Mouse (Mus musculus): ENCODE results near the gene Rps6ka3. TPM values are rescaled to one million over a fixed set of nuclear protein-coding genes. Genes with fewer than 3 reads are reported as not detected.

Gene Rps6ka3
- polyA plus RNA-seq, 1 experiment, result 19.2 TPM

DNA sequence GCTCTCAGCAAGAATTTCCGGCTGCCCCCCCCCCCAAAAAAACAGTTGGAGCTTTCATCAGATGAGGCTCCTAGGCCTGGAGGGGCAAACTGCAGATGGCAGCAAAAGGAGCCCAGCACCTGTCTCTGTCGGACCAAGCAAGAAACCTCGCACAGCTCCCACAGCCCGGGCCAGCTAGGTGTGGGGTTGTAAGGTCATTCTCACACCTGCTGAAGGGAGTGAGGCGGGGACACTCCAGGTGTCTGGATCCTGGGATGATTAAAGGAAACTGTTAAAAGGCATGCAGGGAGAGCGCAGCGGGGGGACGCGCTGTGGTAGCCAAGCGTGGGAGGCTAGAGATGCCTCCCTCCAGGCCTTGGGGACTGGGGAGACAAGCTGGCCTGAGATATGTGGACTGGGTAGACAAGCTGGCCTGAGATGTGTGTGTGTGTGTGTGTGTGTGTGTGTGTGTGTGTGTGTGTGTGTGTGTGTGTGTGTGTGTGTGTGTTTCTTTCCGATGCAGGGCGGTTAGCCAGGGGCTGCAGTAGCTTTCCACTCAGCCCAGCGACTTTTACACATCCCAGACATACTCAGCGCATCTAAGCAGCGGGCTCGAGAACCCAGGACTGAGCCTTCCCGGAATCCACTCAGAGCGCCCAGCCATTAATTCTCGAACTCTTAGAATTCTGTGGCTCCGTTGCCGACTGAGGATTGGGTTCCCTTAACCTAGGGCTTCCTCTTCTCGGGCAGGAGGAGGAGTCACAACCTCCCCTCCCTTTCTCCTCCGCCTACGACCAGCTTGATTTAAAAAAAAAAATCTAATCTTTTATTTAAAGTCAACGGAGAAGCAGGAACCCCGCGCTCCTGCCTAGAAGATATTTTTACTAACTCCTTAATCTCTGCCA lies 44.1 kb downstream of the Rps6ka3 start:
- DNase-seq, result peak; percentile 38
- Histone ChIP-seq H3K4me3 (replicated peaks; ENCODE audit: extremely low read depth, low read depth, low read length) (peak overlapping the region; percentile 76), H3K4me1 (ENCODE audit: control insufficient read depth, insufficient read depth, low read length) (peaks cover 4% of the 10 kb centered on the region; the same call in 1 of the 2 replicates)
- TF ChIP-seq POLR2A (IDR thresholded peaks at IDR 0.05; ENCODE audit: borderline replicate concordance, extremely low read depth, low read depth, low read length) (no peak), CTCF (IDR thresholded peaks at IDR 0.05; ENCODE audit: insufficient read depth, low read length) (no peak)
- WGBS, result 29% methylated on average over 27 of the region's 27 CpGs

DNA sequence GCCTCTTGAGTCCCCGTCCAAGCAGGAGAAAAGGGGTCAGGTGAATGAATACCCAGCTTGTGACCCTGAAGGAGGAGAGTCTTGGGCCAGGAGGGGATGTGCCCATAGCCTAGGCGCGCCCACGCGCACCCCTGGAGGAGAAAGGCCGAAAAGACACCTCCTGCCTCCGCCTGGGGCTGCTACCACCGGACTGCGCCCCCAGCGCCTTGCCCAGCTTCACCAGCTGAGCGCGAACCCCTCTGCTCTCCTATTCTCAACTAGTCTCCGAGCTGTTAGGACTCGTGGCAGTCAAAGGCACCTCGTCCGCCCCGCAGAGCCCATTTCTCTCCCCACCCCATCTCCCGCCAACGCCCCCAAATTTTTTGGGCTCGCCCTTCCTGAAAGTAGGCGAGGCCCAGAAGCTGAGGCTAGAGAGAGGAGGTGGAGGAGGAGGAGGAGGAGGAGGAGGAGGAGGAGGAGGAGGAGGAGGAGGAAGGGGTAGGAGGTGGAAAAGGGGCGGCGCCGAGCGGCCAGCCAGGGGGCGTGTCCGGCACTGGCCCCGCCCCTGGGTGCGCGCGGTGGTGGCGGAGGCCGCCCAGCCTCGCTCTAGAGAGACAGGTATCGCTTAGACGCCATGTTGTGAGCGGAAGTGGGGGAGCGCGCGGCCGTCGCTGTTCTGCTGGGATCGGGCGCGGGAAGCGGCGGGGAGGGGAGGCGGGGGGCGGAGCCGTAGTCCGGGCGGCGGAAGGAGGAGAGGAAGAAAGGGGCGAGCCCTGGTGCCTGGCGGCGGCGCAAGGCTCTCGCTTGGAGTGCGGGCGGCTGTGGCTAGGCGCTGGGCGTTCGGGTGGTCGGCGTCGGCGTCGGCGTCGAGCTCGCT lies 45.2 kb downstream of the Rps6ka3 start:
- peak; percentile 81 for DNase-seq
- WGBS, result 25% methylated on average over 64 of the region's 71 CpGs
- TF ChIP-seq POLR2A (IDR thresholded peaks at IDR 0.05; ENCODE audit: borderline replicate concordance, extremely low read depth, low read depth, low read length) (peak; percentile 57; the same call in 1 of the 2 replicates), CTCF (IDR thresholded peaks at IDR 0.05; ENCODE audit: insufficient read depth, low read length) (no peak)
- peak overlapping the region; percentile 83 for H3K4me3 ChIP-seq (replicated peaks; ENCODE audit: extremely low read depth, low read depth, low read length)
- peaks cover 4% of the 10 kb centered on the region; the same call in 1 of the 2 replicates for H3K4me1 ChIP-seq (ENCODE audit: control insufficient read depth, insufficient read depth, low read length)

DNA sequence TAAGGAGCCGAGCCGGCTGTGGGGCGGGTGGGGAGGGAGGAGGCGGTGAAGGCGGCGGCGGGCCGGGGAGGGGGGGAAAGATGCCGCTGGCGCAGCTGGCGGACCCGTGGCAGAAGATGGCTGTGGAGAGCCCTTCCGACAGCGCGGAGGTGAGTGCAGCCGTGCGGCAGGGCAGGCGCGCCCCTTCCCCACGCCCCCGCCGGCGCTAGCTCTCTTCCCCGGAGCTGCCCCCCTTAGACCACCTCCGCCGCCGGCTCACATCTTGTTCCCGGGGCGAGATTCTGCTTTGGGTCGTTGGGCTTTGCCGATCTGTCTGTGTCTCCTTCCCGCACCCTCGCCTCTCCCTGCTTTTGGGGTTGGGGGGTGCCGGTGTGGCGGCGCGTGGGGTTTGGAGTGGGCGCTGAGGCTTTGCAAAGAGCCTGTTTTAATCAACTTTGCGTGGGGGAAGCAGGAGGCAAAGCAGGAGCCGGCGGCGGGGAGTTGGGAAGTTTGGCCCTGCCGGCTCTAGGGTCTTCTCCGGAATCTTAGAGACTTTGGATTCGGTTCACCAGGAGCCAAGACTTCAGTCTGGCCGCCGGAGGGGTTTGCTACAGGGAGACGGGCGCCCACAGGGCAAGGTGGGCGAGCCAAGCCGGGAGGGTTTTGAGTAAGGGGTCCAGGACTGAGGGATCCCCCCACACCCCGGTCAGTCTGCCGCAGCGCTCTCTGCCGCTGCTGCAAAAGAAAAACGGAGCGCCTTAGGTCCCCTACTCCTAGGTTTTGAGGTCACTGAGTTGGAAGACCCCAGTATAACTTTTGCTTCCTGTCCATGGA lies 46.1 kb downstream of the Rps6ka3 start:
- peak overlapping the region; percentile 83 for H3K4me3 ChIP-seq (replicated peaks; ENCODE audit: extremely low read depth, low read depth, low read length)
- TF ChIP-seq CTCF (IDR thresholded peaks at IDR 0.05; ENCODE audit: insufficient read depth, low read length) (no peak), POLR2A (IDR thresholded peaks at IDR 0.05; ENCODE audit: borderline replicate concordance, extremely low read depth, low read depth, low read length) (no peak)
- DNase-seq, result peak; percentile 33
- peaks cover 4% of the 10 kb centered on the region; the same call in 1 of the 2 replicates for H3K4me1 ChIP-seq (ENCODE audit: control insufficient read depth, insufficient read depth, low read length)
- 22% methylated on average over 52 of the region's 57 CpGs for WGBS

DNA sequence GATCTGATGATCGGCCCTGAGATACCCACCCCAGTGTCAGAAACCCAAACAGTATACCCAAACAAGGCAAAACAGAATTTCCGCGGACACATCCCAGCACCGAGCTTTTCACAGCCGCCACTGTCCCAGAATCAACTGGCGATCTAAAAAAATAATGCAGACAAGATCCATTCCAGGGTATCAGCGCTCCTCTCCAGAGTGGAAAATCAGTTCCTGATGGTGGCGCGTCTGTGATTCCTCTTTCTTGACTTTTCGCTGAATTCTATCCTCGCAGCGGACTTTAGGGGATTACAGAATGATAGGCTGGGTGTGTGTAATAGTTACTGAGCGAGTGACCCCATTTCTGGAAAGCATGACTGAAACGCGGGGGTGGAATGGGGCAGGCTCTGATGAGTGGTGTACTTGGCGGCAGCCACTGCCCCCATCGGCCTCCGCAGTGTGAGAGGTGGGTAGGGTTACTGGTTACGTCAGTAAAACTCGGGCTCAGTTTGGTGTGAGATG lies 46.9 kb downstream of the Rps6ka3 start:
- H3K4me1 ChIP-seq (ENCODE audit: control insufficient read depth, insufficient read depth, low read length), result peaks cover 4% of the 10 kb centered on the region; the same call in 1 of the 2 replicates
- peak; percentile 35 for DNase-seq
- 24% methylated on average over 20 of the region's 20 CpGs for WGBS
- TF ChIP-seq POLR2A (IDR thresholded peaks at IDR 0.05; ENCODE audit: borderline replicate concordance, extremely low read depth, low read depth, low read length) (no peak), CTCF (IDR thresholded peaks at IDR 0.05; ENCODE audit: insufficient read depth, low read length) (no peak)
- peak overlapping the region; percentile 83 for H3K4me3 ChIP-seq (replicated peaks; ENCODE audit: extremely low read depth, low read depth, low read length)

DNA sequence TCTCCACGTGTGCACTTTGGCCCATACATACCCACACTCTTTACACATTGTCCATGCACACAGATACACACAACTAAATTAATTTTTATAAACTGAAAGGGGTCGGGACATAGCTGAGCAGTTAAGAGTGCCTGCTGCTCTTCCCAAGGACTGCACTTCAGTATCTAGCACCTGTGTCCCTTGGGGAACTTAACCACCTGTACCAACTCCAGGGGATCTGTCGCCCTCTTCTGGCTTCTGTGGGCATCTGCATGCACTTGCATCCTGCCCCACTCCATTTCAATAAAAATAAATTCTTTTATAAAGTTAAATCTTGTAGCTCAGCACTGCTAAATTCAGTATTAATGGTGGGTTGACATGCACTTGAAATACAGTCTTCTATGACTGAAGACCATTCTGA lies 54.6 kb downstream of the Rps6ka3 start:
- Histone ChIP-seq H3K4me3 (replicated peaks; ENCODE audit: extremely low read depth, low read depth, low read length) (no peak overlapping the region), H3K4me1 (ENCODE audit: control insufficient read depth, insufficient read depth, low read length) (no peaks in the 10 kb centered on the region; the same call in 1 of the 2 replicates)
- WGBS, result 48% methylated on average over 3 of the region's 3 CpGs
- TF ChIP-seq POLR2A (IDR thresholded peaks at IDR 0.05; ENCODE audit: borderline replicate concordance, extremely low read depth, low read depth, low read length) (no peak), CTCF (IDR thresholded peaks at IDR 0.05; ENCODE audit: insufficient read depth, low read length) (peak; percentile 74)
- peak; percentile 10 for DNase-seq

DNA sequence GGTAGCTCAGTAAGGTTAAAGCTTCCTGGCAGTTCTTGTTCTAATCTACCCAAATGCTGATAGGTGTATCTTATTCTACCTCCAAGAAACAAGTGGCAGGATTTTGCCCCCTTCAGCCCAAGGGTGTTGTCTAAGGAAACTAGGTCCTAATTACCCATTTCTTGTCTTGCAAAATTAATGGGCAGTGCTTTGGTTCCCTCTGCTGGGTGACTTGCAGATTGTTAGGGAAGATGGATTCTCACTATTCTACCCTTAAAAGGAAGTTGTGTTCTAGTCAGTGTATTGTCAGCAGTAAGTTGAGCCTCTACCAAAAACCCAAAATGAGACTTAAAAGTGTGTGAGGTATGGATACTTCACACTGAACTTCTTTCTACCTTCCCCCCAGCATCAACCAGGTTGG lies 59.0 kb downstream of the Rps6ka3 start:
- Histone ChIP-seq H3K4me3 (replicated peaks; ENCODE audit: extremely low read depth, low read depth, low read length) (no peak overlapping the region), H3K4me1 (ENCODE audit: control insufficient read depth, insufficient read depth, low read length) (no peaks in the 10 kb centered on the region; the same call in 1 of the 2 replicates)
- TF ChIP-seq POLR2A (IDR thresholded peaks at IDR 0.05; ENCODE audit: borderline replicate concordance, extremely low read depth, low read depth, low read length), result no peak
- TF ChIP-seq CTCF (IDR thresholded peaks at IDR 0.05; ENCODE audit: insufficient read depth, low read length), result no peak
- peak; percentile 19 for DNase-seq

DNA sequence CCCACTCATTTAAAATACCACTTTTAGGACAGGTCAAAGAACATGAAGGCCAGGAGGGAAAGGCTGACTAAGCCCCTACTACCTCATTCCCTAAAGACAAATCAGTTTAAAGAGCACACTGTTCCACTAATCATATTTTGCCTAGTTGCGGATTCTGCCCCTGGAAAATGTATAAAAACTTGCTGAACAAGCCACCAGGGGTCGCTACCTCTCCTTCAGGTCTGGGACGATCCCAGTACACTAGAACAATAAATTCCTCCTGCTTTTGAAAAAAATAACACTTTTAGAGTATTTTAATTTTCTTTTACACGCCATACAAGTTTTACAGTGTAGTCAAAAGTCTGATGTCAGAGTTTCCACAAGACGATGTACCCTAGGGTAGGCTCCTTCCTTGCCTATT lies 76.7 kb downstream of the Rps6ka3 start:
- H3K4me1 ChIP-seq (ENCODE audit: control insufficient read depth, insufficient read depth, low read length), result no peaks in the 10 kb centered on the region
- 62% methylated on average over 5 of the region's 5 CpGs for WGBS
- H3K4me3 ChIP-seq (replicated peaks; ENCODE audit: extremely low read depth, low read depth, low read length), result no peak overlapping the region
- DNase-seq, result no peak
- TF ChIP-seq CTCF (IDR thresholded peaks at IDR 0.05; ENCODE audit: insufficient read depth, low read length) (peak; percentile 11; the same call in 1 of the 2 replicates), POLR2A (IDR thresholded peaks at IDR 0.05; ENCODE audit: borderline replicate concordance, extremely low read depth, low read depth, low read length) (no peak)

DNA sequence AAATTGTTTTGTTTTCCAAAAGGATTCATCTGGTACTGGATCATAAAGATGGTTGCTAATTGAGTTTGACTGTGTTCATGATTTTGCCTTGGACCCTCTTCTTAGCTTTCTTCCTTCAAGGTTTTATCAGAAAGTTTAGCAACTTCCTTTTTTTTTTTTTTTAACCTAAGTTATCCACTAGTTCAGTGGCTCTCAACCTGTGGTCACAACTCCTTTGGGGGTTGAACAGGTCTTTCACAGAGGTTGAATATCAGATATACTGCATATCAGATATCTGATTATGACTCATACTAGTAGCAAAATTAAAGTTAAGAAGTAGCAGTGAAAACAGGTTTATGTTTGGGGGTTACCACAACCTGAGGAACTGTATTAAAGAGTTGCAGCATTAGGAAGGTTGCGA lies 85.8 kb downstream of the Rps6ka3 start:
- H3K4me3 ChIP-seq (replicated peaks; ENCODE audit: extremely low read depth, low read depth, low read length), result no peak overlapping the region
- WGBS, result 89% methylated on average over 1 of the region's 1 CpGs
- no peaks in the 10 kb centered on the region for H3K4me1 ChIP-seq (ENCODE audit: control insufficient read depth, insufficient read depth, low read length)
- TF ChIP-seq CTCF (IDR thresholded peaks at IDR 0.05; ENCODE audit: insufficient read depth, low read length) (no peak), POLR2A (IDR thresholded peaks at IDR 0.05; ENCODE audit: borderline replicate concordance, extremely low read depth, low read depth, low read length) (no peak)
- DNase-seq, result no peak

All from lung, adult 2 months (tissue).